Mouse (Mus musculus) bone marrow, adult 2 months (tissue): ENCODE measurements around the gene Rab43. TPM values are rescaled to one million over a fixed set of nuclear protein-coding genes. Genes with fewer than 3 reads are reported as not detected.
"Not testable (repeated sequence)": the region's sequence is repeated elsewhere in the genome, so short reads cannot be mapped to it uniquely, and the experiment has no call there.

Experiments used
- H3K27ac ChIP-seq: fragments of 200-500 bp; 2 replicates; pipeline ENCODE4 v1.5.1; 2012; ENCODE audit warnings: low read depth, mild to moderate bottlenecking, control low read depth, inconsistent platforms, low read length; ENCODE audit not compliant: control insufficient read depth, poor library complexity, insufficient read depth
- H3K4me1 ChIP-seq: fragments of 200-500 bp; 2 replicates; pipeline ENCODE4 v1.6.1; 2011; ENCODE audit warnings: low read length; ENCODE audit not compliant: control insufficient read depth, insufficient read depth
- H3K4me3 ChIP-seq: fragments of 200-500 bp; replicated peaks from 2 replicates; pipeline ENCODE3; 2011; ENCODE audit warnings: mild to moderate bottlenecking, low read depth, low read length, control low read depth; ENCODE audit not compliant: control insufficient read depth
- CTCF ChIP-seq: fragments of 200-500 bp; IDR thresholded peaks from 2 replicates; pipeline ENCODE4 v1.5.1; 2011; ENCODE audit warnings: low read length, control low read depth; ENCODE audit not compliant: control insufficient read depth, insufficient read depth
- POLR2A ChIP-seq: fragments of 200-500 bp; IDR thresholded peaks from 2 replicates; pipeline ENCODE4 v1.6.1; 2011; ENCODE audit warnings: low read depth, mild to moderate bottlenecking, control low read depth, low read length, borderline replicate concordance; ENCODE audit not compliant: control insufficient read depth
- WGBS: fragments of 180-500 bp; shearing (Covaris S2); methylation state at CpG from one replicate; pipeline ENCODE4 v1.1.7; 2018; 5-methylcytosine and 5-hydroxymethylcytosine counted together
- polyA plus RNA-seq: library from polyadenylated mRNA; stranded (reverse); fragments of >200 nt; gene quantifications from 2 replicates; pipeline ENCODE4 v1.2.4, GENCODE M21; 2011; ENCODE audit warnings: low replicate concordance; ENCODE audit not compliant: missing spikeins, insufficient read depth, insufficient read length

The Rab43 gene
- polyA plus RNA-seq, 1 experiment: 44.9 TPM

DNA sequence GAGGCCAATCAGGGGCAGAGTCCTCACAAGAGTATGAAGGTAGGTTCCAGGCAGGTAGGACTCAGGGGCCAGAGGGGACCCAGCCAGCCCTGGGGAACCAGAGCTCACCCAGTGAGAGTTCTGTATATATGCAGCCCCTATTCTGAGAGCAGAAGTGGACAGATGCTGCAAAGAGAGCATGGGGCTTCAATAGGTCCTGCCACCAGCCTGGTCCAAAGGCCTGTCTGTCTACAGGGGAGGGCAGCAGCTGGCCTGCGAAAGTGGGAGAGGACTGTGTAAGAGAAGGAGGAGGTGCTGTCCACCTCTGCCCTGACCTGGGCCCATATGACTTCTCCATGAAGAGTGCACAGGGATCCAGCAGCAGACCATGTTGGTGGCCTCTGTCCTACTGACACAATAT lies 35.3 kb downstream of the Rab43 start:
- Histone ChIP-seq H3K4me1 (peaks cover 4% of the 10 kb centered on the region; the same call in 1 of the 2 replicates), H3K27ac (peak overlapping the region; percentile 11), H3K4me3 (peak overlapping the region; percentile 36)
- 41% methylated on average over 1 of the region's 1 CpGs for WGBS
- no peak for TF ChIP-seq POLR2A
- TF ChIP-seq CTCF: no peak

GRCm38 (mm10) chr6:87775588-87776245 lies 36.2 kb downstream of the Rab43 start:
- Histone ChIP-seq H3K27ac (peak overlapping the region; percentile 74), H3K4me3 (no peak overlapping the region), H3K4me1 (peaks cover 4% of the 10 kb centered on the region; the same call in 1 of the 2 replicates)
- WGBS: 24% methylated on average over 3 of the region's 3 CpGs
- TF ChIP-seq CTCF: no peak
- TF ChIP-seq POLR2A: no peak; the same call in 1 of the 2 replicates

- Histone ChIP-seq H3K4me3 (no peak overlapping the region), H3K27ac (no peak overlapping the region), H3K4me1 (peaks cover 4% of the 10 kb centered on the region; the same call in 1 of the 2 replicates)
- TF ChIP-seq CTCF (no peak), POLR2A (no peak)
- WGBS: 70% methylated on average over 9 of the region's 9 CpGs
Observed at GRCm38 (mm10) chr6:87774909-87775308, 37.1 kb downstream of the Rab43 start.

- Histone ChIP-seq H3K4me3 (no peak overlapping the region), H3K4me1 (peaks cover 4% of the 10 kb centered on the region; the same call in 1 of the 2 replicates), H3K27ac (no peak overlapping the region)
- 30% methylated on average over 1 of the region's 1 CpGs for WGBS
- TF ChIP-seq POLR2A (no peak), CTCF (no peak)
Observed at GRCm38 (mm10) chr6:87774466-87774865, 37.5 kb downstream of the Rab43 start.

DNA sequence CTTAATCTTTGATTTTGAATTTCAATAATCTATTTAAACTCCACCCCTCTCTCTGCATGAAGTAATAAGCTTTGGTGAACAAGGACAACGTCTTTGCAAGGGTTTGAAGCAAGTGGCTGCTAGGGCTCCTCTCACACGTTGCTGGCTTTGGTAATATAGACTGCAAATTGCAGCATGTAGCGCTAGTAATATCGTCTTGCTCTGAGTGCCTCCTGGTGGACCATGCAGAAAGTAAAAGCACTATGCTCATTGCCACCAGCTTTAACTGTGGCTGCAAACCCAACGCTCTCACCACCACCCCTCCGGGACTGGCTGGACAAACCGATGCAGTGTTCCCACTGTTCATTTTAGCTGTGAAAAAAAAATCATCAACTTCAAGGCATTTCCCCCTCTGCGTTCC lies 41.3 kb downstream of the Rab43 start:
- WGBS: 7% methylated on average over 8 of the region's 8 CpGs
- no peak overlapping the region for H3K4me3 ChIP-seq
- TF ChIP-seq CTCF (no peak), POLR2A (no peak)
- H3K4me1 ChIP-seq: no peaks in the 10 kb centered on the region; the same call in 1 of the 2 replicates
- no peak overlapping the region for H3K27ac ChIP-seq

- not testable (repeated sequence) for H3K4me3 ChIP-seq, H3K4me1 ChIP-seq, H3K27ac ChIP-seq
- 89% methylated on average over 2 of the region's 2 CpGs for whole genome bisulfite sequencing
Observed at GRCm38 (mm10) chr6:87764296-87764695, 47.7 kb downstream of the Rab43 start.

- 0 out of 2 replicates have a peak overlapping the region, but pooled peaks have one; percentile 0 for H3K27ac ChIP-seq
- no peak overlapping the region for H3K4me3 ChIP-seq
- no peaks in the 10 kb centered on the region for H3K4me1 ChIP-seq
- 62% methylated on average over 4 of the region's 4 CpGs for WGBS
- TF ChIP-seq CTCF (peak; percentile 47), POLR2A (no peak)
Observed at GRCm38 (mm10) chr6:87763376-87764280, 48.3 kb downstream of the Rab43 start.

DNA sequence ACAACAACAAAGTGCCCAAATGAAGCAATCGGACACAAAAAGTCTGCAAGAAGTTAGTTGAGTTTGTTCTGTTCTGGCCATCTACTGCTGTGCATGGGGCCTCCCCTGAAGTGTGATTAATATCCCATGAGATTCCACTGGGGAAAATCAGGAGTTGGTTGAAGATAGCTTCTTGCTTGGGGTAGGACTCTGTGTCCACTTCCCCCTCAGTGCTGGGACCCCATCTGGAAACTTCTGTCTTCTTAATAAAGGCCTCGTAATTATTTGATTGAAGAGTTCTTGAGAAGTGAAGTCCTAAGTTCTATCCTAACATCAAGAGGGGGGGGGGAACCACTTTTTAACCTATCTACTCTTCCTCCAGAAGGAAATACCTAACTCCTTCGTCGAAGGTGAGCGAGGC lies 49.8 kb downstream of the Rab43 start:
- no peaks in the 10 kb centered on the region for H3K4me1 ChIP-seq
- H3K4me3 ChIP-seq: no peak overlapping the region
- no peak overlapping the region for H3K27ac ChIP-seq
- WGBS: 81% methylated on average over 5 of the region's 5 CpGs
- TF ChIP-seq CTCF (no peak), POLR2A (no peak)

DNA sequence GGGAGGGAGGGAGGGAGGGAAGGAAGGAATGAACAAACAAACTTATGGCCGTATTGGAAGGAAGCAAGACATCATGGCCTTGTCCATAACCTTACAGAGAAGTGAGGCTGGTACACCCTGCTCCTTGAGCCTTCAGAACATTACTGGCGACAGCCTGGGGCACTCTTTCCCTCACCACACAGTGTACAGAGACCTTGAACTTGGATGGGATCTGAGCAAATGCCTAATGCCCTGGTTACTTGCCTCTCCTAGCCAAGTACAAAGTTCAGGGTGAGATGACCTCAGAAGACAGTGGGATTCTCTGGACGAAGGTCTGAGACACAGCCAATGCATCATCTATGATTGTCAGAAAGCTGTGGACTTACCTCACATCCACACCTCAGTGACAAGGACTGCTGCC lies 52.1 kb downstream of the Rab43 start:
- TF ChIP-seq CTCF (no peak), POLR2A (no peak)
- no peak overlapping the region for H3K27ac ChIP-seq

More for the DNA sequence above, 52.1 kb downstream of the Rab43 start:
- no peak overlapping the region for H3K4me3 ChIP-seq
- WGBS: 67% methylated on average over 3 of the region's 3 CpGs
- H3K4me1 ChIP-seq: no peaks in the 10 kb centered on the region
